Mouse (Mus musculus): ENCODE results near the gene Usp39. TPM values are rescaled to one million over a fixed set of nuclear protein-coding genes. Genes with fewer than 3 reads are reported as not detected.

Gene Usp39
- polyA plus RNA-seq, 2 experiments: 39.1 to 52.2 TPM

DNA sequence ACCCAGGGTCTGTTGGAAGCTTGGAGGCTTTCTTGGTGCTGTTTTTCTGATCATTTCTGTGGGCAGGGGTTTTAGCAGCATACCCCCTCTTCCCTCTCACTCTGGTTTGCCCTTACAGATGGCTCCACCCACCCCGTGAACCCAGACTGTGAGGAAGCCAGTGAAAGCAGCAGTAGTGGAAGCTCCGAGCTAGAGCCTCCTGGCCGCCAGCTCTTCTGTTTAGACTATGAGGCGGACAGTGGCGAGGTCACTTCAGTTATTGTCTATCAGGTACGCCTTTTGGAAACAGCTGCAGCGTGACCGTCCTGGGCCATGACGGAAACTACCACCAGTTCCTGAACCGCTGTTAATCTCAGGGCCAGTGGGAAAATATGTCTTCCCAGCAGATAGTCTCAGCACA, 3.4 kb upstream of the Usp39 start:
- DNase-seq (ENCODE audit: low spot score) (no peak), ATAC-seq (ENCODE audit: low FRiP score, low read depth) (no peak)
- TF ChIP-seq POLR2A (IDR thresholded peaks at IDR 0.05; ENCODE audit: borderline replicate concordance, extremely low read depth, insufficient read depth, insufficient read length): no peak
- Histone ChIP-seq H3K27ac (replicated peaks; ENCODE audit: low read depth, low read length) (no peak overlapping the region), H3K9me3 (ENCODE audit: control insufficient read depth, low read length) (no peaks in the 10 kb centered on the region), H3K4me1 (ENCODE audit: control insufficient read depth, insufficient read depth, low read length) (peaks cover 35% of the 10 kb centered on the region), H3K36me3 (ENCODE audit: control insufficient read depth, insufficient read depth, low read length) (peaks cover 32% of the 10 kb centered on the region), H3K27me3 (ENCODE audit: control insufficient read depth, insufficient read depth, low read length) (no peaks in the 10 kb centered on the region), H3K9ac (ENCODE audit: low read depth, low read length, severe bottlenecking) (no peak overlapping the region), H3K4me2 (replicated peaks; ENCODE audit: low read depth, low read length, severe bottlenecking) (peak overlapping the region; percentile 81; the same call in 1 of the 2 replicates), H3K4me3 (replicated peaks; ENCODE audit: low read length) (no peak overlapping the region)
- 90% methylated on average over 10 of the region's 10 CpGs for WGBS

DNA sequence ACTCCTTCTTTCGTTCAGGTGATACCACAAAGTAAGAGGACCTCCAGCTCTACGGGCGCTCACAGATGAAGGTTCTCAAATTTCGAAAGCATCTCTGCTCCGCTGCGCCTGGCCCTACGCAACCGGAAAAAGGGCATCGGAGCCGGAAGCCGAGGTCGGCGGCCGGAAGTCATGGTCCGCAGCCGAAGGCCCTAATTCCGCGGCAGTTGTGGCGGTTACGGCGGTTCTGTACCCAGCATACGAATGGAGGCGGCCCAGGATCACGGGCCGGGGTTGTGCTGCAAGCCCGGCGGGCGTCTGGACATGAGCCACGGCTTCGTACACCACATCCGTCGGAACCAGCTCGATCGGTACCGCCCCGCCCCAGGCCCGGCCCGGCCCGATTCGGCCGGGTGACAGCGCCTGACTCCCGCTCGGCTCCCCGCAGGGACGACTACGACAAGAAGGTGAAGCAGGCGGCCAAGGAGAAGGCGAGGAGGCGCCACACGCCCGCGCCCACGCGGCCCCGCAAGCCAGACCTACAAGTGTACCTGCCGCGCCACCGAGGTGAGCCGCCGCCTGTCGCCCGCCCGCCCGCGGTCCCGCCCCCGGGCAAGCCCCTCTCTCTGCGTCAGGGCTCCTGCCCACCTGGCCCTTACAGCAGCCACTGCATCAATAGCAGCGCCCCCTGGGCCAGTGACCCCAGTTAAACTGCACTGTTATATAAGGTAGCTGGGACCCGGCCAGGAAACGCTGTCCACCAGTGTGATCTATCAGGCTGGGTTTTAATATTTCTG, 2.4 kb upstream of the Usp39 start, which contains the start of gene 0610030E20Rik:
TSS of gene 0610030E20Rik (plus strand) at position 152 of the 776 bp plus-strand sequence.
- no peaks in the 10 kb centered on the region for H3K9me3 ChIP-seq (ENCODE audit: control insufficient read depth, low read length)
- peak; percentile 71 for ATAC-seq (ENCODE audit: low FRiP score, low read depth)
- peaks cover 32% of the 10 kb centered on the region for H3K36me3 ChIP-seq (ENCODE audit: control insufficient read depth, insufficient read depth, low read length)
- peak; percentile 45; the same call in 1 of the 2 replicates for TF ChIP-seq POLR2A (IDR thresholded peaks at IDR 0.05; ENCODE audit: borderline replicate concordance, extremely low read depth, insufficient read depth, insufficient read length)
- H3K27ac ChIP-seq (replicated peaks; ENCODE audit: low read depth, low read length): peak within 1 kb of the TSS; percentile 87
- peak within 1 kb of the TSS; percentile 87 for H3K4me3 ChIP-seq (replicated peaks; ENCODE audit: low read length)
- H3K4me1 ChIP-seq (ENCODE audit: control insufficient read depth, insufficient read depth, low read length): peaks cover 25% of the 10 kb centered on the region
- no peaks in the 10 kb centered on the region for H3K27me3 ChIP-seq (ENCODE audit: control insufficient read depth, insufficient read depth, low read length)
- DNase-seq (ENCODE audit: low spot score): peak; percentile 72
- WGBS: under 1% methylated on average over 65 of the region's 72 CpGs
- peak within 1 kb of the TSS; percentile 95 for H3K9ac ChIP-seq (ENCODE audit: low read depth, low read length, severe bottlenecking)
- H3K4me2 ChIP-seq (replicated peaks; ENCODE audit: low read depth, low read length, severe bottlenecking): peak within 1 kb of the TSS; percentile 81

DNA sequence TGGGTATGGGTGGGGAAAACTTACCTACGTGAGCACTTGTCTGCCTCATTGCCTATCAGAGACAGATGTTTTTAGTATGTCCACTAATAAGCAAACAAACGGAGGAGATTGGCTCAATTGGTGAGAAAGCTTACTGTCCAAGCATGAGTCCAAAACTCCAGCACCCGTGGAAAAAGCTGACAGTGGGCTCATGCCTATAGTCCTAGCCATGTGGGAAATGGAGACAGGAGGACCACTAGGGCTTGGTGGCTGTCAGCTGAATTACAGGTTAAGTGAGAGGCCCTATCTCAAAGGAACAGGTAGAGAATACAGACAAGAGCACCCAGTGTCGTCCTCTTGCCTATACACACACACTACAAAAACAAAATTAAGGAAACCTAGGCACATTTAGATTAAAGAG, 1.3 kb upstream of the Usp39 start:
- no peak for TF ChIP-seq POLR2A (IDR thresholded peaks at IDR 0.05; ENCODE audit: borderline replicate concordance, extremely low read depth, insufficient read depth, insufficient read length)
- Histone ChIP-seq H3K27ac (replicated peaks; ENCODE audit: low read depth, low read length) (no peak overlapping the region), H3K27me3 (ENCODE audit: control insufficient read depth, insufficient read depth, low read length) (no peaks in the 10 kb centered on the region), H3K9ac (ENCODE audit: low read depth, low read length, severe bottlenecking) (no peak overlapping the region), H3K4me3 (replicated peaks; ENCODE audit: low read length) (peak overlapping the region; percentile 87; the same call in 1 of the 2 replicates), H3K4me2 (replicated peaks; ENCODE audit: low read depth, low read length, severe bottlenecking) (no peak overlapping the region), H3K36me3 (ENCODE audit: control insufficient read depth, insufficient read depth, low read length) (peaks cover 30% of the 10 kb centered on the region), H3K4me1 (ENCODE audit: control insufficient read depth, insufficient read depth, low read length) (peaks cover 23% of the 10 kb centered on the region), H3K9me3 (ENCODE audit: control insufficient read depth, low read length) (no peaks in the 10 kb centered on the region)
- DNase-seq (ENCODE audit: low spot score) (no peak), ATAC-seq (ENCODE audit: low FRiP score, low read depth) (no peak)
- WGBS: 85% methylated on average over 4 of the region's 4 CpGs

DNA sequence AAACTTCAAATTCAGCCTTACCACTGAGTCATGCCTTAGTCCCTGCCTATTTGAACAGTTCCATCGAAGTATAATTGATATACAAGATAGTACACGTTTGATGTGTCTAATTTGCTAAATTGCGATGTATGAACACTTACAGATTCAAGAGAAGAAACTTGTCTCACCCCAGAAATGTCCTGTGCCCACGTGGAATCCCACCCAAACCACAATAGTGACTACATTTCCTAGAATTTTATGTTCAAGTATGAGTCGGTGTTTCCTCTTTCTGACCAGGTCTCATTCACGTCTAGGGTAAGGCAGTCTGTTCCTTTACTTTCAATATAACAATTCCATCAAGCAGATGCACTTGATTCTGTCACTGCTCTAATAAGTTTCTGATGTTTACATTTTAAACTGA, 649 bp upstream of the Usp39 start:
- Histone ChIP-seq H3K27ac (replicated peaks; ENCODE audit: low read depth, low read length) (no peak overlapping the region), H3K27me3 (ENCODE audit: control insufficient read depth, insufficient read depth, low read length) (no peaks in the 10 kb centered on the region), H3K4me2 (replicated peaks; ENCODE audit: low read depth, low read length, severe bottlenecking) (peak overlapping the region; percentile 66), H3K4me1 (ENCODE audit: control insufficient read depth, insufficient read depth, low read length) (peaks cover 23% of the 10 kb centered on the region), H3K4me3 (replicated peaks; ENCODE audit: low read length) (peak overlapping the region; percentile 79), H3K9me3 (ENCODE audit: control insufficient read depth, low read length) (no peaks in the 10 kb centered on the region), H3K36me3 (ENCODE audit: control insufficient read depth, insufficient read depth, low read length) (peaks cover 24% of the 10 kb centered on the region), H3K9ac (ENCODE audit: low read depth, low read length, severe bottlenecking) (no peak overlapping the region)
- no peak for DNase-seq (ENCODE audit: low spot score)
- 44% methylated on average over 6 of the region's 6 CpGs for WGBS
- ATAC-seq (ENCODE audit: low FRiP score, low read depth): no peak
- TF ChIP-seq POLR2A (IDR thresholded peaks at IDR 0.05; ENCODE audit: borderline replicate concordance, extremely low read depth, insufficient read depth, insufficient read length): no peak

DNA sequence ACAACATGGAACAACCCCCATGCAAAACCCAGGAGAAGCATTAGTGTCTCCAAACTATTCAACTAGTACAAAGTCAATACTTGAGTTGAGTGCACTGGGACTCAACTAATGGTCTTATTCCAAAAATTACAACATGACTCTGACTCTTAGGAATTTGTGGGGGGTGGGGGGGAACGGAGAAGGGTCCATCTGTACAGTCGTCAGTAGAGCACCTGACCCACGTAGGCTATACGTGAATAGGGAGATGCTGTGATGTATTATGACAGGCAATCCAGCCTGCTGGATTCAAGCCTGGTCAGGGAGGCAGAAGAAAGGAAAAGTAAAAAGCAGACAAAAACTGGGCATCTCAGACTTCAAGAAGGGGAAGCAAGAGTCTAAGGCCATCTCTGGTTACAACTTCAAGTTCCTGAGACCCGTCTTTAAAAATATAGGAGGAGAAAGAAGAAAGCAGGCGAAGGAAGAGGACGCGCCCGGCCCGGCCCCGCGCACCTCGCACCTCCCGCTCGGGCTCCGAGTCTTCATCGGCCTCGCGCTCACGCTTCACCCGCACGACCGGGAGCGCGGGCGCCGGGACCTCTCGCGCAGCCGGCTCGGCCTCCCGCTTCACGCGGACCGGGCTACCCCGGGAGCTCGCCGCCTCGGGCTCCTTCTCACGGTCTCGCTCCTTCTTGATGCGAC, 449 bp downstream of the Usp39 start:
- WGBS: under 1% methylated on average over 25 of the region's 42 CpGs
- no peak for TF ChIP-seq POLR2A (IDR thresholded peaks at IDR 0.05; ENCODE audit: borderline replicate concordance, extremely low read depth, insufficient read depth, insufficient read length)
- H3K4me1 ChIP-seq (ENCODE audit: control insufficient read depth, insufficient read depth, low read length): peaks cover 23% of the 10 kb centered on the region
- ATAC-seq (ENCODE audit: low FRiP score, low read depth) (peak; percentile 28; the same call in 1 of the 2 replicates), DNase-seq (ENCODE audit: low spot score) (no peak)
- H3K4me2 ChIP-seq (replicated peaks; ENCODE audit: low read depth, low read length, severe bottlenecking): peak overlapping the region; percentile 66
- peak overlapping the region; percentile 82 for H3K9ac ChIP-seq (ENCODE audit: low read depth, low read length, severe bottlenecking)
- H3K9me3 ChIP-seq (ENCODE audit: control insufficient read depth, low read length): no peaks in the 10 kb centered on the region
- no peaks in the 10 kb centered on the region for H3K27me3 ChIP-seq (ENCODE audit: control insufficient read depth, insufficient read depth, low read length)
- peak overlapping the region; percentile 79 for H3K4me3 ChIP-seq (replicated peaks; ENCODE audit: low read length)
- H3K27ac ChIP-seq (replicated peaks; ENCODE audit: low read depth, low read length): peak overlapping the region; percentile 56
- peaks cover 18% of the 10 kb centered on the region for H3K36me3 ChIP-seq (ENCODE audit: control insufficient read depth, insufficient read depth, low read length)
